Mouse (Mus musculus): ENCODE data around the gene Rnasek.

Gene Rnasek

GRCm38 (mm10) chr11:70236717-70237116 lies 2.9 kb downstream of the Rnasek start:
- CTCF ChIA-PET = interaction anchor here (0.7 kb wide), 1 partner anchor 155 kb away, joined by 6 read pairs; no protein-coding TSS in a partner anchor

- CTCF ChIA-PET = interaction anchor here (0.7 kb wide), 1 partner anchor 628 kb away, joined by 6 read pairs; no protein-coding TSS in a partner anchor
These were observed 4.3 kb downstream of the Rnasek start for GRCm38 (mm10) chr11:70235254-70235900.

- CTCF ChIA-PET = no interaction called here
These were observed 5.1 kb downstream of the Rnasek start for GRCm38 (mm10) chr11:70234497-70234896.

- CTCF ChIA-PET = no interaction called here
These were observed 5.6 kb downstream of the Rnasek start for GRCm38 (mm10) chr11:70234037-70234436.

- CTCF ChIA-PET = interaction anchor here (0.7 kb wide), 1 partner anchor 11 kb away, joined by 3 read pairs; no protein-coding TSS in a partner anchor
These were observed 6.6 kb downstream of the Rnasek start for GRCm38 (mm10) chr11:70233016-70233415.

GRCm38 (mm10) chr11:70232546-70232945 lies 7.1 kb downstream of the Rnasek start:
- CTCF ChIA-PET = no interaction called here

GRCm38 (mm10) chr11:70230239-70230727 lies 9.4 kb downstream of the Rnasek start:
- CTCF ChIA-PET = interaction anchor here (0.6 to 1.1 kb wide), 5 partner anchors 17 to 875 kb away, joined by 3 to 4 read pairs (median 3); partner anchors contain the start of gene Slc16a11

- CTCF ChIA-PET = interaction anchor here (0.8 kb wide), 1 partner anchor 16 kb away, joined by 3 read pairs; no protein-coding TSS in a partner anchor
These were observed 10.2 kb downstream of the Rnasek start, which contains the start of gene Bcl6b for GRCm38 (mm10) chr11:70229260-70230010. Gene Bcl6b, minus strand, starts transcription at chr11:70229798.

- CTCF ChIA-PET = no interaction called here
These were observed 10.8 kb downstream of the Rnasek start for GRCm38 (mm10) chr11:70228828-70229227.

- CTCF ChIA-PET = no interaction called here
These were observed 11.9 kb downstream of the Rnasek start for GRCm38 (mm10) chr11:70227661-70228245.

GRCm38 (mm10) chr11:70227126-70227525 lies 12.5 kb downstream of the Rnasek start:
- CTCF ChIA-PET = no interaction called here

- CTCF ChIA-PET = no interaction called here
These were observed 13.1 kb downstream of the Rnasek start for GRCm38 (mm10) chr11:70226602-70226890.

- CTCF ChIA-PET = no interaction called here
These were observed 13.6 kb downstream of the Rnasek start for GRCm38 (mm10) chr11:70225798-70226601.

- CTCF ChIA-PET = no interaction called here
These were observed 15.9 kb downstream of the Rnasek start for GRCm38 (mm10) chr11:70223724-70224123.

GRCm38 (mm10) chr11:70221603-70222500 lies 17.8 kb downstream of the Rnasek start:
- CTCF ChIA-PET = interaction anchor here (0.7 to 0.9 kb wide), 2 partner anchors 11 to 291 kb away, joined by 3 to 7 read pairs; no protein-coding TSS in a partner anchor

GRCm38 (mm10) chr11:70220731-70221602 lies 18.7 kb downstream of the Rnasek start, which contains the start of gene Slc16a13:
Gene Slc16a13, minus strand, starts transcription at chr11:70221064.
- CTCF ChIA-PET = interaction anchor here (0.6 to 0.9 kb wide), 2 partner anchors 12 to 17 kb away, joined by 3 read pairs; partner anchors contain the start of gene 0610010K14Rik

- CTCF ChIA-PET = interaction anchor here (0.6 kb wide), 1 partner anchor 17 kb away, joined by 3 read pairs; the partner anchor contains the start of gene 0610010K14Rik
These were observed 19.3 kb downstream of the Rnasek start for GRCm38 (mm10) chr11:70220323-70220722.

GRCm38 (mm10) chr11:70219873-70220272 lies 19.8 kb downstream of the Rnasek start:
- CTCF ChIA-PET = interaction anchor here (0.5 to 0.6 kb wide), 2 partner anchors 18 to 576 kb away, joined by 3 to 9 read pairs; partner anchors contain the start of gene 0610010K14Rik
